Mouse (Mus musculus): ENCODE data around the gene Gbp2b. TPM values are rescaled to one million over a fixed set of nuclear protein-coding genes. Genes with fewer than 3 reads are reported as not detected.
"Not testable (repeated sequence)": the region's sequence is repeated elsewhere in the genome, so short reads cannot be mapped to it uniquely, and the experiment has no call there.

Gbp2b gene
- not detected in 2 replicates for total RNA-seq (2017)

GRCm38 (mm10) chr3:142594547-142594946, at the start of gene Gbp2b:
Gbp2b (plus strand) TSS chr3:142594847.
- no peak for ATAC-seq (ENCODE audit: extremely low read depth, insufficient number of reproducible peaks, low FRiP score, poor library complexity, severe bottlenecking)

GRCm38 (mm10) chr3:142546690-142547089, 48.0 kb upstream of the Gbp2b start:
- no peak for ATAC-seq (ENCODE audit: extremely low read depth, insufficient number of reproducible peaks, low FRiP score, poor library complexity, severe bottlenecking)

- no peak for ATAC-seq (ENCODE audit: extremely low read depth, insufficient number of reproducible peaks, low FRiP score, poor library complexity, severe bottlenecking)
Measured at GRCm38 (mm10) chr3:142550052-142550676, 44.5 kb upstream of the Gbp2b start.

GRCm38 (mm10) chr3:142554601-142555000, 40.0 kb upstream of the Gbp2b start:
- ATAC-seq (ENCODE audit: extremely low read depth, insufficient number of reproducible peaks, low FRiP score, poor library complexity, severe bottlenecking): no peak

- ATAC-seq (ENCODE audit: extremely low read depth, insufficient number of reproducible peaks, low FRiP score, poor library complexity, severe bottlenecking): no peak
Measured at GRCm38 (mm10) chr3:142555623-142556022, 39.0 kb upstream of the Gbp2b start.

- ATAC-seq (ENCODE audit: extremely low read depth, insufficient number of reproducible peaks, low FRiP score, poor library complexity, severe bottlenecking): no peak
Measured at GRCm38 (mm10) chr3:142559632-142560228, 34.9 kb upstream of the Gbp2b start, which contains the start of gene Gbp3. Gbp3 (plus strand) TSS chr3:142560026.

- peak; percentile 95 for ATAC-seq (ENCODE audit: extremely low read depth, insufficient number of reproducible peaks, low FRiP score, poor library complexity, severe bottlenecking)
Measured at GRCm38 (mm10) chr3:142560296-142560948, 34.2 kb upstream of the Gbp2b start.

- ATAC-seq (ENCODE audit: extremely low read depth, insufficient number of reproducible peaks, low FRiP score, poor library complexity, severe bottlenecking): no peak
Measured at GRCm38 (mm10) chr3:142561045-142561646, 33.5 kb upstream of the Gbp2b start.

GRCm38 (mm10) chr3:142561666-142562065, 33.0 kb upstream of the Gbp2b start:
- ATAC-seq (ENCODE audit: extremely low read depth, insufficient number of reproducible peaks, low FRiP score, poor library complexity, severe bottlenecking): no peak

GRCm38 (mm10) chr3:142567490-142567889, 27.2 kb upstream of the Gbp2b start:
- not testable (repeated sequence) for ATAC-seq (ENCODE audit: extremely low read depth, insufficient number of reproducible peaks, low FRiP score, poor library complexity, severe bottlenecking)

GRCm38 (mm10) chr3:142570738-142571137, 23.9 kb upstream of the Gbp2b start:
- no peak for ATAC-seq (ENCODE audit: extremely low read depth, insufficient number of reproducible peaks, low FRiP score, poor library complexity, severe bottlenecking)

GRCm38 (mm10) chr3:142577108-142577507, 17.5 kb upstream of the Gbp2b start:
- ATAC-seq (ENCODE audit: extremely low read depth, insufficient number of reproducible peaks, low FRiP score, poor library complexity, severe bottlenecking): no peak

- ATAC-seq (ENCODE audit: extremely low read depth, insufficient number of reproducible peaks, low FRiP score, poor library complexity, severe bottlenecking): no peak
Measured at GRCm38 (mm10) chr3:142578342-142578741, 16.3 kb upstream of the Gbp2b start.

GRCm38 (mm10) chr3:142583067-142583466, 11.6 kb upstream of the Gbp2b start:
- no peak for ATAC-seq (ENCODE audit: extremely low read depth, insufficient number of reproducible peaks, low FRiP score, poor library complexity, severe bottlenecking)

GRCm38 (mm10) chr3:142587386-142587785, 7.3 kb upstream of the Gbp2b start:
- no peak for ATAC-seq (ENCODE audit: extremely low read depth, insufficient number of reproducible peaks, low FRiP score, poor library complexity, severe bottlenecking)

- ATAC-seq (ENCODE audit: extremely low read depth, insufficient number of reproducible peaks, low FRiP score, poor library complexity, severe bottlenecking): no peak
Measured at GRCm38 (mm10) chr3:142588888-142589287, 5.8 kb upstream of the Gbp2b start.

GRCm38 (mm10) chr3:142590431-142591067, 4.1 kb upstream of the Gbp2b start:
- peak; percentile 87; the same call in 1 of the 2 replicates for ATAC-seq (ENCODE audit: extremely low read depth, insufficient number of reproducible peaks, low FRiP score, poor library complexity, severe bottlenecking)

- no peak for ATAC-seq (ENCODE audit: extremely low read depth, insufficient number of reproducible peaks, low FRiP score, poor library complexity, severe bottlenecking)
Measured at GRCm38 (mm10) chr3:142597923-142598322, 3.3 kb downstream of the Gbp2b start.

- ATAC-seq (ENCODE audit: extremely low read depth, insufficient number of reproducible peaks, low FRiP score, poor library complexity, severe bottlenecking): no peak
Measured at GRCm38 (mm10) chr3:142601675-142602074, 7.0 kb downstream of the Gbp2b start.
